Mouse (Mus musculus) liver, embryonic 13.5 days (tissue): ENCODE results near the gene Vps13d. TPM values are rescaled to one million over a fixed set of nuclear protein-coding genes. Genes with fewer than 3 reads are reported as not detected.

Experiments used
- ATAC-seq: fragments of 200-750 bp; cut with Nextera tagmentation; 2 replicates; pipeline ENCODE4 v1.8.0; 2017; ENCODE audit warnings: low read depth, mild to moderate bottlenecking, moderate number of reproducible peaks, moderate library complexity
- DNase-seq: peaks from one replicate; pipeline ENCODE4 v3.0.0; 2022
- H3K27ac ChIP-seq: fragments of 300-500 bp; sonication (generic); 2 replicates; pipeline ENCODE4 v1.5.1; 2015; ENCODE audit warnings: moderate library complexity, mild to moderate bottlenecking, inconsistent platforms
- H3K27me3 ChIP-seq: fragments of 300-500 bp; sonication (generic); 2 replicates; pipeline ENCODE4 v1.6.1; 2015; ENCODE audit warnings: mild to moderate bottlenecking, inconsistent platforms
- H3K36me3 ChIP-seq: fragments of 300-500 bp; sonication (generic); 2 replicates; pipeline ENCODE4 v1.6.1; 2015; ENCODE audit warnings: mild to moderate bottlenecking, inconsistent platforms
- H3K4me1 ChIP-seq: fragments of 300-500 bp; sonication (generic); replicated peaks from 2 replicates; pipeline ENCODE4 v1.6.1; 2015; ENCODE audit warnings: inconsistent platforms
- H3K4me2 ChIP-seq: fragments of 300-500 bp; sonication (generic); 2 replicates; pipeline ENCODE4 v1.6.1; 2015; ENCODE audit warnings: inconsistent platforms, mild to moderate bottlenecking, moderate library complexity
- H3K4me3 ChIP-seq: fragments of 300-500 bp; sonication (generic); replicated peaks from 2 replicates; pipeline ENCODE4 v1.5.1; 2015; ENCODE audit warnings: mild to moderate bottlenecking, inconsistent platforms
- H3K9ac ChIP-seq: fragments of 300-500 bp; sonication (generic); 2 replicates; pipeline ENCODE4 v1.6.1; 2015; ENCODE audit warnings: mild to moderate bottlenecking, inconsistent platforms
- H3K9me3 ChIP-seq: fragments of 300-500 bp; sonication (generic); replicated peaks from 2 replicates; pipeline ENCODE4 v1.6.1; 2016; ENCODE audit warnings: inconsistent platforms
- WGBS: fragments of 180-500 bp; shearing (Covaris S2); methylation state at CpG from one replicate; pipeline ENCODE4 v1.1.7; 2015; ENCODE audit not compliant: insufficient replicate concordance; 5-methylcytosine and 5-hydroxymethylcytosine counted together
- polyA plus RNA-seq: library from polyadenylated mRNA; unstranded; fragments of >200 nt; fragmentation: Nextera tagmentation; extraction: Ambion mirVana; gene quantifications from 2 replicates; pipeline ENCODE4 v1.2.1, GENCODE M21; 2015

The Vps13d gene
- polyA plus RNA-seq, result 3.1 and 3.5 TPM in 2 replicates

- Histone ChIP-seq H3K27ac (peak within 1 kb of the TSS; percentile 87), H3K9me3 (no peaks in the 10 kb centered on the region), H3K27me3 (no peaks in the 10 kb centered on the region), H3K4me2 (peak within 1 kb of the TSS; percentile 91), H3K36me3 (peaks cover 15% of the 10 kb centered on the region), H3K9ac (peak within 1 kb of the TSS; percentile 97), H3K4me1 (peaks cover 69% of the 10 kb centered on the region), H3K4me3 (peak within 1 kb of the TSS; percentile 99)
- DNase-seq (peak; percentile 81), ATAC-seq (peak; percentile 85)
- under 1% methylated on average over 53 of the region's 53 CpGs for WGBS
These were observed at the start of gene Vps13d for GRCm38 (mm10) chr4:145194559-145195162. Vps13d (minus strand) TSS chr4:145195005.

GRCm38 (mm10) chr4:145242719-145243350 lies 48.0 kb upstream of the Vps13d start:
- 6% methylated on average over 1 of the region's 1 CpGs for WGBS
- ATAC-seq, result no peak
- H3K4me1 ChIP-seq, result peaks cover 40% of the 10 kb centered on the region; the same call in 1 of the 2 replicates

GRCm38 (mm10) chr4:145240723-145241231 lies 46.0 kb upstream of the Vps13d start:
- no peak overlapping the region for H3K4me3 ChIP-seq
- H3K27ac ChIP-seq, result peak overlapping the region; percentile 13; the same call in 1 of the 2 replicates
- peaks cover 29% of the 10 kb centered on the region; the same call in 1 of the 2 replicates for H3K4me1 ChIP-seq
- H3K27me3 ChIP-seq, result peaks cover 5% of the 10 kb centered on the region
- H3K9me3 ChIP-seq, result no peaks in the 10 kb centered on the region
- ATAC-seq (peak; percentile 34), DNase-seq (no peak)
- WGBS, result 38% methylated on average over 4 of the region's 4 CpGs
- H3K9ac ChIP-seq, result no peak overlapping the region
- no peaks in the 10 kb centered on the region for H3K36me3 ChIP-seq
- no peak overlapping the region for H3K4me2 ChIP-seq

More at GRCm38 (mm10) chr4:145242719-145243350, 48.0 kb upstream of the Vps13d start:
- H3K36me3 ChIP-seq, result no peaks in the 10 kb centered on the region
- H3K4me2 ChIP-seq, result no peak overlapping the region
- H3K9me3 ChIP-seq, result no peaks in the 10 kb centered on the region
- H3K9ac ChIP-seq, result no peak overlapping the region
- DNase-seq, result no peak
- H3K27me3 ChIP-seq, result peaks cover 19% of the 10 kb centered on the region
- H3K27ac ChIP-seq, result no peak overlapping the region
- no peak overlapping the region for H3K4me3 ChIP-seq

GRCm38 (mm10) chr4:145239049-145239830 lies 44.4 kb upstream of the Vps13d start:
- H3K36me3 ChIP-seq, result no peaks in the 10 kb centered on the region
- no peak overlapping the region for H3K4me2 ChIP-seq
- DNase-seq, result no peak
- no peak overlapping the region for H3K4me3 ChIP-seq
- H3K27me3 ChIP-seq, result no peaks in the 10 kb centered on the region
- H3K27ac ChIP-seq, result peak overlapping the region; percentile 43
- 41% methylated on average over 4 of the region's 4 CpGs for WGBS
- ATAC-seq, result peak; percentile 33
- no peak overlapping the region for H3K9ac ChIP-seq
- H3K4me1 ChIP-seq, result peaks cover 23% of the 10 kb centered on the region; the same call in 1 of the 2 replicates
- H3K9me3 ChIP-seq, result no peaks in the 10 kb centered on the region

- no peak for DNase-seq
- H3K9ac ChIP-seq, result no peak overlapping the region
- H3K4me2 ChIP-seq, result no peak overlapping the region
- no peaks in the 10 kb centered on the region for H3K27me3 ChIP-seq
- H3K4me3 ChIP-seq, result no peak overlapping the region
- peaks cover 13% of the 10 kb centered on the region; the same call in 1 of the 2 replicates for H3K4me1 ChIP-seq
- WGBS, result 82% methylated on average over 7 of the region's 7 CpGs
- H3K27ac ChIP-seq, result no peak overlapping the region
- H3K36me3 ChIP-seq, result no peaks in the 10 kb centered on the region
- ATAC-seq, result no peak
- no peaks in the 10 kb centered on the region for H3K9me3 ChIP-seq
These were observed 41.2 kb upstream of the Vps13d start for GRCm38 (mm10) chr4:145236027-145236426.

- Histone ChIP-seq H3K4me3 (no peak overlapping the region), H3K4me1 (no peaks in the 10 kb centered on the region), H3K9me3 (no peaks in the 10 kb centered on the region), H3K9ac (no peak overlapping the region), H3K27me3 (no peaks in the 10 kb centered on the region), H3K36me3 (no peaks in the 10 kb centered on the region), H3K27ac (no peak overlapping the region; the same call in 1 of the 2 replicates), H3K4me2 (no peak overlapping the region)
- DNase-seq (no peak), ATAC-seq (no peak)
- 32% methylated on average over 3 of the region's 3 CpGs for WGBS
These were observed 38.9 kb upstream of the Vps13d start for GRCm38 (mm10) chr4:145233487-145234228.

- Histone ChIP-seq H3K4me2 (no peak overlapping the region), H3K4me1 (no peaks in the 10 kb centered on the region), H3K4me3 (no peak overlapping the region), H3K9me3 (no peaks in the 10 kb centered on the region), H3K36me3 (no peaks in the 10 kb centered on the region), H3K9ac (no peak overlapping the region), H3K27ac (no peak overlapping the region), H3K27me3 (no peaks in the 10 kb centered on the region)
- no peak for ATAC-seq
- DNase-seq, result no peak
- WGBS, result 80% methylated on average over 5 of the region's 5 CpGs
These were observed 36.9 kb upstream of the Vps13d start for GRCm38 (mm10) chr4:145231732-145232131.

GRCm38 (mm10) chr4:145230647-145231046 lies 35.8 kb upstream of the Vps13d start:
- 76% methylated on average over 2 of the region's 2 CpGs for WGBS
- no peaks in the 10 kb centered on the region for H3K36me3 ChIP-seq

GRCm38 (mm10) chr4:145229524-145230163 lies 34.8 kb upstream of the Vps13d start:
- no peak for DNase-seq
- Histone ChIP-seq H3K36me3 (peaks cover 3% of the 10 kb centered on the region; the same call in 1 of the 2 replicates), H3K27me3 (no peaks in the 10 kb centered on the region), H3K4me2 (no peak overlapping the region), H3K27ac (no peak overlapping the region), H3K4me1 (no peaks in the 10 kb centered on the region), H3K4me3 (no peak overlapping the region), H3K9ac (no peak overlapping the region), H3K9me3 (no peaks in the 10 kb centered on the region)
- no peak for ATAC-seq
- 65% methylated on average over 5 of the region's 5 CpGs for WGBS

More at GRCm38 (mm10) chr4:145230647-145231046, 35.8 kb upstream of the Vps13d start:
- no peaks in the 10 kb centered on the region for H3K27me3 ChIP-seq
- no peak overlapping the region for H3K4me2 ChIP-seq
- H3K9ac ChIP-seq, result no peak overlapping the region
- ATAC-seq (no peak), DNase-seq (no peak)
- no peak overlapping the region for H3K4me3 ChIP-seq
- H3K4me1 ChIP-seq, result no peaks in the 10 kb centered on the region
- H3K9me3 ChIP-seq, result no peaks in the 10 kb centered on the region
- H3K27ac ChIP-seq, result no peak overlapping the region

- H3K4me3 ChIP-seq, result no peak overlapping the region
- H3K9ac ChIP-seq, result no peak overlapping the region
- no peaks in the 10 kb centered on the region for H3K9me3 ChIP-seq
- ATAC-seq (no peak), DNase-seq (no peak)
- no peaks in the 10 kb centered on the region for H3K4me1 ChIP-seq
- H3K4me2 ChIP-seq, result no peak overlapping the region
- 49% methylated on average over 6 of the region's 6 CpGs for WGBS
- H3K36me3 ChIP-seq, result peaks cover 8% of the 10 kb centered on the region; the same call in 1 of the 2 replicates
- no peak overlapping the region for H3K27ac ChIP-seq
- no peaks in the 10 kb centered on the region for H3K27me3 ChIP-seq
These were observed 34.2 kb upstream of the Vps13d start for GRCm38 (mm10) chr4:145229051-145229450.
